Mouse (Mus musculus) heart, adult 2 months (tissue): Measurements from ENCODE around the gene Oxct2a. TPM values are rescaled to one million over a fixed set of nuclear protein-coding genes. Genes with fewer than 3 reads are reported as not detected.
"Not testable (repeated sequence)": the region's sequence is repeated elsewhere in the genome, so short reads cannot be mapped to it uniquely, and the experiment has no call there.

Experiments used
- DNase-seq, 2 experiments: peaks; one replicate each; pipeline ENCODE4 v3.0.0; 2021
- H3K27ac ChIP-seq: fragments of 200-600 bp; 2 replicates; pipeline ENCODE4 v1.8.1; 2022
- H3K27me3 ChIP-seq: fragments of 200-500 bp; 2 replicates; pipeline ENCODE4 v1.6.1; 2012; ENCODE audit warnings: mild to moderate bottlenecking, low read length, inconsistent platforms, mixed read lengths; ENCODE audit not compliant: control insufficient read depth, insufficient read depth
- H3K36me3 ChIP-seq: fragments of 200-500 bp; 2 replicates; pipeline ENCODE4 v1.6.1; 2012; ENCODE audit warnings: low read length, inconsistent platforms; ENCODE audit not compliant: control insufficient read depth, insufficient read depth
- H3K4me1 ChIP-seq: fragments of 200-500 bp; 2 replicates; pipeline ENCODE4 v1.6.1; 2011; ENCODE audit warnings: low read length; ENCODE audit not compliant: control insufficient read depth, insufficient read depth
- H3K4me3 ChIP-seq: fragments of 200-600 bp; 2 replicates; pipeline ENCODE4 v1.8.1; 2022
- H3K79me2 ChIP-seq: fragments of 200-500 bp; replicated peaks from 2 replicates; pipeline ENCODE4 v1.6.1; 2012; ENCODE audit warnings: mild to moderate bottlenecking, inconsistent platforms, low read length, moderate library complexity, mixed read lengths; ENCODE audit not compliant: control insufficient read depth, insufficient read depth
- H3K9ac ChIP-seq: fragments of 200-500 bp; 2 replicates; pipeline ENCODE4 v1.6.1; 2012; ENCODE audit warnings: low read depth, mild to moderate bottlenecking, control low read depth, inconsistent platforms, low read length, mixed read lengths
- CTCF ChIP-seq: fragments of 200-600 bp; IDR thresholded peaks from 2 replicates; pipeline ENCODE4 v1.8.1; 2022; ENCODE audit warnings: antibody characterized with exemption, mild to moderate bottlenecking, moderate library complexity
- EP300 ChIP-seq: fragments of 200-500 bp; IDR thresholded peaks from 2 replicates; pipeline ENCODE4 v1.6.1; 2011; ENCODE audit warnings: low read depth, low read length, control low read depth; ENCODE audit not compliant: insufficient read depth
- POLR2A ChIP-seq: fragments of 200-500 bp; IDR thresholded peaks from 2 replicates; pipeline ENCODE4 v1.6.1; 2011; ENCODE audit warnings: mild to moderate bottlenecking, low read depth, low read length, control low read depth; ENCODE audit not compliant: insufficient read depth
- WGBS: fragments of 180-500 bp; shearing (Covaris S2); methylation state at CpG from one replicate; pipeline ENCODE4 v1.1.7; 2018; 5-methylcytosine and 5-hydroxymethylcytosine counted together
- intact Hi-C: fragments of 180-260 bp; cut with DNase I; formaldehyde crosslinking; loops from one replicate; pipeline ENCODE4 v1.15.1; 2025
- polyA plus RNA-seq: library from polyadenylated mRNA; depleted of rRNA; stranded (reverse); fragments of >200 nt; gene quantifications from 2 replicates; pipeline ENCODE4 v1.2.3, GENCODE M21; 2012
- total RNA-seq, 2 experiments: library from RNA; stranded (reverse); gene quantifications; 2 replicates each; pipeline ENCODE4 v1.2.3; 2021

Oxct2a gene
- total and polyA plus RNA-seq, 3 experiments: 0.06 TPM; not detected in 2

DNA sequence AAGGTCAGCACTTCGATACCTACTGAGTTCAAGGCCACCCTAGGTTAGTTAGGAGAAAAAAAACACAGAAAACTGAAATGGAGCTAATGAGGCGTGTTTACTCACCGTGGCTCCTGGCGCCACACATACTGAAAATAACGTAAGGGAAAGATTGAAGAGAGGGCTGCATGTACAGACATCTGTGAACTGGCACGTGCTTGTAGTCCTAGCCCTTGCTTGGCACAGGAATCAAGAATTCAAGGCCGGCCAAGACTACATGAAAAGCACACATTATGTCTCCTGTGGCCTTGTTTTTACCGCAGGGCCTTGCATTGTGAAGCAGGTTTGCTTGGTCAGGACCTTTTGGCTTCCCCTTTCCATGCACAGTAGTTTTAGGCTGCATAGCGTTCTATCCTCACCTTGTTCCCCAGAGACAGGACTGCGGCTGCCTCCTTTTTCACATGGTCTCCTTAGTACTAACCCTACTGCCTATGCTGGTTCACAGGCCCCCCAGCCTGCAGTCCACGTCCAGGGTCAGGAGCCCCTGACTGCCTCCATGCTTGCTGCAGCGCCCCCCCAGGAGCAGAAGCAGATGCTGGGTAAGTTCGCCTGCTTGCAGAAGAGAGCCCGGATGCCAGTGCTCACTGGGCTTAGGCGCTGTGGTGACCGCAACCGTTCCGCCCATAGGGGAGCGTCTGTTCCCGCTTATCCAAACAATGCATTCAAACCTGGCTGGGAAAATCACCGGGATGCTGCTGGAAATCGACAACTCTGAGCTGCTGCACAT lies 26.1 kb downstream of the Oxct2a start:
- no peak overlapping the region for H3K27ac ChIP-seq
- no peaks in the 10 kb centered on the region for H3K79me2 ChIP-seq
- H3K36me3 ChIP-seq: peaks cover 7% of the 10 kb centered on the region
- no peak for TF ChIP-seq CTCF
- no peak for TF ChIP-seq EP300
- TF ChIP-seq POLR2A: no peak
- no peak overlapping the region for H3K4me3 ChIP-seq
- intact Hi-C loops: no loop called here
- H3K27me3 ChIP-seq: no peaks in the 10 kb centered on the region
- WGBS: 83% methylated on average over 22 of the region's 22 CpGs
- DNase-seq: no peak
- H3K4me1 ChIP-seq: peaks cover 2% of the 10 kb centered on the region; the same call in 1 of the 2 replicates
- no peak overlapping the region for H3K9ac ChIP-seq

DNA sequence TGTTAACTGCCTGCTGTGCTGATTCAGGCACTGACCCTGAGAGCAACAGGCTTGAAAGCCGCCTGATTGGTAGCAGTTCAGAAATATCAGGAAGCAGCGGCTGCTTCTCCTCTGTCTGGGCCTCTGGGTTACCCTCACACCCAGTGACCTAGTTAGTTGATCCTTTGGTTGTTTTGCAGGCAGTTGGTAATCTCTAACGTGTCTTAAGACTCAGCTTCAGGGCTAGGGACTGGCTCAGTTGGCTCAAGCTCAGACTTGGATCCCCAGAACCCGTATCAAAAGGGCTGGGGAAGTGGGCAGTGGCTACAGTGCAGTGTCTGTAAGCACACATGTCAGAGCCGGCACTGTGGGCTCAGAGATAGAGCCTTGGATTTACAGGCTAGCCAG lies 27.3 kb downstream of the Oxct2a start:
- DNase-seq: no peak
- intact Hi-C loops: no loop called here
- H3K36me3 ChIP-seq: peaks cover 7% of the 10 kb centered on the region
- no peak overlapping the region for H3K9ac ChIP-seq
- no peaks in the 10 kb centered on the region for H3K79me2 ChIP-seq
- TF ChIP-seq POLR2A (no peak), CTCF (no peak), EP300 (no peak)
- H3K27me3 ChIP-seq: no peaks in the 10 kb centered on the region
- H3K4me3 ChIP-seq: no peak overlapping the region
- no peak overlapping the region for H3K27ac ChIP-seq
- 62% methylated on average over 5 of the region's 5 CpGs for WGBS
- H3K4me1 ChIP-seq: peaks cover 2% of the 10 kb centered on the region; the same call in 1 of the 2 replicates

DNA sequence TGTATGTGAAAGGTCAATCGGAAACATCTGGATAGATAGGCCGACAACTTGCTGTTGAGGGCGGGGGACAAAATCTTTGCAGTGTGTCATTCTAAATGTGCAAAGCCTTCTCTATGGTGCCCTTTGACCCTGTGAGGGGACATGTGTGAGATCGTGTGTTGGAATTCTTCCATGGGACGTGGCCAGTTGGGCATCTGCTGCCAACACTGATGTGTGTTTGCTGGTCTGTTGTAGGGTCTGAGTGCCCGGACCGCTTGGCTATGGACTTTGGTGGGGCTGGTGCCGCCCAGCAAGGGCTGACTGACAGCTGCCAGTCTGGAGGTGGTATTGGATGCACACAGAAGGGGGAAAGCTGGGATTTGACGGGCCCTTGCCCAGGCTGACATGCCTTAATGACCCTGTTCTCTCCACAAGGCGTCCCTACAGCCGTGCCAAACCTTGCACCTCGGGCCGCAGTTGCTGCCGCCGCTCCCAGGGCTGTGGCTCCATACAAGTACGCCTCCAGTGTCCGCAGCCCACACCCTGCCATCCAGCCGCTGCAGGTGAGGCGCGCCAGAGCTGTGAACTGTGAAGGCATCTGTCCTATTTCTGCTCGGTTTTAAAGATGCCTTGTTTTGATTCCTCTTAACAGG lies 27.8 kb downstream of the Oxct2a start:
- intact Hi-C loops: no loop called here
- no peak overlapping the region for H3K9ac ChIP-seq
- TF ChIP-seq POLR2A (no peak), CTCF (no peak), EP300 (no peak)
- peaks cover 7% of the 10 kb centered on the region for H3K36me3 ChIP-seq
- peak in 1 of 2 experiments; percentile 35 for DNase-seq
- no peak overlapping the region for H3K27ac ChIP-seq
- no peak overlapping the region for H3K4me3 ChIP-seq
- WGBS: 75% methylated on average over 21 of the region's 21 CpGs
- peaks cover 2% of the 10 kb centered on the region; the same call in 1 of the 2 replicates for H3K4me1 ChIP-seq
- H3K79me2 ChIP-seq: no peaks in the 10 kb centered on the region
- H3K27me3 ChIP-seq: no peaks in the 10 kb centered on the region

DNA sequence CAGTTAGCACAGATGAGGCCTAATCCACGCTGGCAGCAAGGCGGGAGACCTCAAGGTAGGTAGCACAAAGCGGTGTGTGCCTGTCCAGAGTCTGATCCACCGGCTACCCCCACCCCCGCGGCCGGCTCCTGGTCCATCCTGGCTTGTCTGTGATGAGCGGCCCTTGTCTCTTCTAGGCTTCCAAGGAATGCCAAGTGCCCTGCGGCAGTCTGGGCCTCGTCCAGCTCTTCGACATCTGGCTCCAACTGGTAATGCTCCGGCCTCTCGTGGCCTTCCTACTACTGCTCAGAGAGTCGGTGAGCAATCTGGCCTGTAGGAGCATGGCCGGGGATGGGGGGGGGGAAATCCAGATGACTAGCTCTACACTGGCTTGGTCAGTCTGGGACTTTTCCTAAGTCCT lies 28.4 kb downstream of the Oxct2a start:
- H3K79me2 ChIP-seq, H3K9ac ChIP-seq, intact Hi-C loops, H3K4me1 ChIP-seq, DNase-seq, H3K4me3 ChIP-seq, H3K36me3 ChIP-seq, H3K27me3 ChIP-seq, H3K27ac ChIP-seq: not testable (repeated sequence)
- WGBS: 63% methylated on average over 15 of the region's 15 CpGs

DNA sequence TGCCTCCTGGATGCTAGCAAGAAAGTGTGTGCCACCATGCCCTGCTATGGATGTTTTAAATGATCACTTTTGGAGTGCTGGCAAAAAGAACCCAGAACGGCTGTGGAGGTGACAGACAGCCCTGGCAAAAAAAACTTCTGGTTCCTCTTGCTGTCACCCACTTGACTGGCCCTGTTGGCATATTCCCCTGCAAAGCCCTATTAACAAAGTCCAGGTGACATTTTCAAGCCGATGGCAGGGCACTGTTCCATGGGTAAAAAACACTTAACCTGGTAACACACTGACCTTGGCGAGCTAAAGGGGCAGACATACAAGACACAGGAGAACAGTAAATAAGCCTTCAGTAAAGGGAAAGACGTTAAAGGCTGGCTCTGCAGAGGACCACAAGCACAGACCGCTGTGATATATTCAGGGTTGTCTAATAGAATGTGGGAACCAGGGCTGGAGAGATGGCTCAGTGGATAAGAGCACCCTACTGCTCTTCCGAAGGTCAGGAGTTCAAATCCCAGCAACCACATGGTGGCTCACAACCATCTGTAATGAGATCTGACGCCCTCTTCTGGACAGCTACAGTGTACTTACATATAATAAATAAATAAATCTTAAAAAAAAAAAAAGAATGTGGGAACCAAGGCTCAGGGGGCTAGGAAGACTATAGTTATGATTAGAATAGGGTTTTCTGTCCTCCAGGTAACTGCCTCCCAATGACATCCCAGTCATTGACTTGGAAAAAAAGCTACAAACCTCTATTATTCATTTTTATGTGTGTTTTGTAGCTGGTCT lies 29.6 kb downstream of the Oxct2a start:
- intact Hi-C loops: no loop called here

DNA sequence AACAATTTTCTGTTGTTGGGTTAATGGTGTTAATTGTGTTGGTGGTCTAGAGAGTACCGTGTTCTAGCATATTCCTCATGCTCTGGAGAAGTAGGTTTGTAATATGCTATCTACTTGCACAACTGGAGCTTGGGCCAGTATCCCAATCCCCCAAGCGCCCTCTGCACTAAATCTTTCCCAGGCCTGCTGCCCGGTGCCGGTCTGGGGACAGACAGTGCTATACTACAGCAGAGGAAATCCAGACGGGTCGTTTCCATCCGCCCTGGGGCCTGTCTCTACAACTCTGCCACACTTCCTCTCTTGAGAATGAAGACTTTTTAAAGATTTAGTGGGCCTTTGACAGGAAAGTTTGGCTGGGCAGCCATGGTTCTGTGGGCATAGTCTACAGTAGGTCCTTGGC lies 30.4 kb downstream of the Oxct2a start:
- no peak overlapping the region for H3K4me3 ChIP-seq
- no peak overlapping the region for H3K9ac ChIP-seq
- peaks cover 5% of the 10 kb centered on the region for H3K36me3 ChIP-seq
- no peak for TF ChIP-seq POLR2A
- TF ChIP-seq EP300: no peak
- TF ChIP-seq CTCF: no peak
- H3K27ac ChIP-seq: no peak overlapping the region
- 52% methylated on average over 7 of the region's 7 CpGs for WGBS
- no peaks in the 10 kb centered on the region; the same call in 1 of the 2 replicates for H3K4me1 ChIP-seq
- DNase-seq: no peak
- H3K79me2 ChIP-seq: no peaks in the 10 kb centered on the region
- no peaks in the 10 kb centered on the region for H3K27me3 ChIP-seq
- intact Hi-C loops: no loop called here

More for the DNA sequence above, 29.6 kb downstream of the Oxct2a start:
- Histone ChIP-seq H3K79me2 (no peaks in the 10 kb centered on the region), H3K9ac (no peak overlapping the region), H3K36me3 (peaks cover 5% of the 10 kb centered on the region), H3K27me3 (no peaks in the 10 kb centered on the region), H3K4me1 (no peaks in the 10 kb centered on the region), H3K27ac (no peak overlapping the region), H3K4me3 (no peak overlapping the region)
- peak in 1 of 2 experiments; percentile 37 for DNase-seq
- WGBS: 68% methylated on average over 7 of the region's 7 CpGs
- TF ChIP-seq EP300 (no peak), POLR2A (no peak), CTCF (peak; percentile 26)
